Mouse (Mus musculus): Measurements from ENCODE around the gene Med14. TPM values are rescaled to one million over a fixed set of nuclear protein-coding genes. Genes with fewer than 3 reads are reported as not detected.

Gene Med14
- polyA plus RNA-seq, 1 experiment = 8.8 TPM

- Histone ChIP-seq H3K4me3 (ENCODE audit: insufficient read depth, low read depth, low read length) (no peak overlapping the region), H3K27ac (replicated peaks; ENCODE audit: low read depth, low read length) (no peak overlapping the region), H3K4me1 (ENCODE audit: control insufficient read depth, insufficient read depth, insufficient read length, low read length) (no peaks in the 10 kb centered on the region)
Observed at GRCm38 (mm10) chrX:12746729-12747128, 15.1 kb downstream of the Med14 start.

- H3K27ac ChIP-seq (replicated peaks; ENCODE audit: low read depth, low read length) = no peak overlapping the region
- H3K4me3 ChIP-seq (ENCODE audit: insufficient read depth, low read depth, low read length) = no peak overlapping the region
- H3K4me1 ChIP-seq (ENCODE audit: control insufficient read depth, insufficient read depth, insufficient read length, low read length) = no peaks in the 10 kb centered on the region
Observed at GRCm38 (mm10) chrX:12740396-12740795, 21.5 kb downstream of the Med14 start.

DNA sequence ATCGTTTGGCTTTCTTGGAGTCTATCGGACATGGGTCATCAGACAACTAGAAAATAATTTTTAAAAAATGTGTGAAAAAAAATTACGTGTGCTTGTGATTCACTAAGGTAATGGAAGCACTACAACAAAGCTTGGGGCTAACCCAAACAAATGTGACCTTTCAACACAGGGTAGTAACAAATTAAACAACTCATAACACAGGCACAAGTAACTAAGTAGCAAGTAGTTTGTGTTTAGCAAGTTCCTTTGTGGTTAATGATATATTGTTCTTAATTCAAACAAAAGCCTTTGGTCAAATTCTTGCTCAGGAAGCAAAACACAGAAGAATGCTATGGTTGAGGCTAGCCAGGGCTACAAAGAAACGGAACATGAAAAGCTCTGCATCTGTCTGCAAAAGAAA lies 45.8 kb downstream of the Med14 start:
- Histone ChIP-seq H3K27ac (replicated peaks; ENCODE audit: low read depth, low read length) (no peak overlapping the region), H3K4me3 (ENCODE audit: insufficient read depth, low read depth, low read length) (no peak overlapping the region), H3K4me1 (ENCODE audit: control insufficient read depth, insufficient read depth, insufficient read length, low read length) (no peaks in the 10 kb centered on the region)

- H3K27ac ChIP-seq (replicated peaks; ENCODE audit: low read depth, low read length) = peak overlapping the region; percentile 37; the same call in 1 of the 2 replicates
Observed at GRCm38 (mm10) chrX:12713796-12714195, 48.1 kb downstream of the Med14 start.

DNA sequence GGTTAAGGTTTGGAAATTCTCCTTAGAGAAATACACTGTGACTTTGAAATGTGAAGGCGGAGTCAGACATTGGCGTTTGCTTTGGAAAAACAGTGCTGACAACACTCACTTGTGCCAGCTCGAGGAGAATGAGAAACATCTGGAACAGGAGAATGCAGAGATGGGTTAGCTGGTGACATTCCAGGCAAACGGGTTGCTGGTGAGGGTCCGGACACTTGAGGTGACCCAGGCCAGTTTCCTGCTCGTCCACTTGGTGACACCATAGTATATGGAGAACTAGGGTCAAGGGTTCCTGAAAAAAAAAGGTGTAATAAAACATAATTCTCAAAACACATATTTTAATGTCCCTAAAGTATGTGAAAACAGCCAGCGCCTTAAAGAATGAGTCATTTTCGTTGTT lies 75.0 kb downstream of the Med14 start:
- Histone ChIP-seq H3K27ac (replicated peaks; ENCODE audit: low read depth, low read length) (peak overlapping the region; percentile 52; the same call in 1 of the 2 replicates), H3K4me3 (ENCODE audit: insufficient read depth, low read depth, low read length) (no peak overlapping the region), H3K4me1 (ENCODE audit: control insufficient read depth, insufficient read depth, insufficient read length, low read length) (no peaks in the 10 kb centered on the region)

More at GRCm38 (mm10) chrX:12713796-12714195, 48.1 kb downstream of the Med14 start:
- Histone ChIP-seq H3K4me1 (ENCODE audit: control insufficient read depth, insufficient read depth, insufficient read length, low read length) (no peaks in the 10 kb centered on the region), H3K4me3 (ENCODE audit: insufficient read depth, low read depth, low read length) (no peak overlapping the region)

GRCm38 (mm10) chrX:12686071-12686470 lies 75.8 kb downstream of the Med14 start:
- no peaks in the 10 kb centered on the region for H3K4me1 ChIP-seq (ENCODE audit: control insufficient read depth, insufficient read depth, insufficient read length, low read length)
- H3K27ac ChIP-seq (replicated peaks; ENCODE audit: low read depth, low read length) = no peak overlapping the region
- no peak overlapping the region for H3K4me3 ChIP-seq (ENCODE audit: insufficient read depth, low read depth, low read length)

DNA sequence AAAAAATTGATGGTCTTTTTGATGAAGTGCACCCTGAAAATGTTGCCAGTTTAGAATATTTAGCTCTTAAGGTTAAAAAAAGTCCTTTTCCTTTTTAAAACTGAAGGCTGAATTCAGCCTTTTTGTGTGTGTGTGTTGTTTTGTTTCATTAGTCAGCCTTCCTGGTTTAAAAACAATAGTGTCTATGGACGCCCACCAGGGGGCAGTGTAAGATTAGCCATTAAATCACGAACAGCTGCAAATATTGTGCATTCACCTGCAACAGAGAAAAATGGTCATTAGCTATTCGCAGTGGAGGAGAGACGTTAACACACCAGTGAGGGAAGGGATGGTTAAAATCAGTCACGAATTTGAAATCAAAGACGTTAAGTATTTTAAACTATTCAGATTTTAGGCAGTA lies 84.5 kb downstream of the Med14 start:
- no peaks in the 10 kb centered on the region for H3K4me1 ChIP-seq (ENCODE audit: control insufficient read depth, insufficient read depth, insufficient read length, low read length)
- H3K4me3 ChIP-seq (ENCODE audit: insufficient read depth, low read depth, low read length) = no peak overlapping the region
- no peak overlapping the region for H3K27ac ChIP-seq (replicated peaks; ENCODE audit: low read depth, low read length)

GRCm38 (mm10) chrX:12673054-12673775 lies 88.7 kb downstream of the Med14 start, which contains the start of gene 1810030O07Rik:
Gene 1810030O07Rik (minus strand): TSS chrX:12673668.
- Histone ChIP-seq H3K4me1 (ENCODE audit: control insufficient read depth, insufficient read depth, insufficient read length, low read length) (no peaks in the 10 kb centered on the region), H3K27ac (replicated peaks; ENCODE audit: low read depth, low read length) (peak within 1 kb of the TSS; percentile 86)

GRCm38 (mm10) chrX:12653879-12654278 lies 108.0 kb downstream of the Med14 start:
- Histone ChIP-seq H3K4me1 (ENCODE audit: control insufficient read depth, insufficient read depth, insufficient read length, low read length) (no peaks in the 10 kb centered on the region), H3K27ac (replicated peaks; ENCODE audit: low read depth, low read length) (no peak overlapping the region), H3K4me3 (ENCODE audit: insufficient read depth, low read depth, low read length) (no peak overlapping the region)

More at GRCm38 (mm10) chrX:12673054-12673775, 88.7 kb downstream of the Med14 start, which contains the start of gene 1810030O07Rik:
- H3K4me3 ChIP-seq (ENCODE audit: insufficient read depth, low read depth, low read length) = peak within 1 kb of the TSS; percentile 96

- no peak overlapping the region for H3K27ac ChIP-seq (replicated peaks; ENCODE audit: low read depth, low read length)
- H3K4me1 ChIP-seq (ENCODE audit: control insufficient read depth, insufficient read depth, insufficient read length, low read length) = no peaks in the 10 kb centered on the region
- no peak overlapping the region for H3K4me3 ChIP-seq (ENCODE audit: insufficient read depth, low read depth, low read length)
Observed at GRCm38 (mm10) chrX:12651906-12652305, 110.0 kb downstream of the Med14 start.

DNA sequence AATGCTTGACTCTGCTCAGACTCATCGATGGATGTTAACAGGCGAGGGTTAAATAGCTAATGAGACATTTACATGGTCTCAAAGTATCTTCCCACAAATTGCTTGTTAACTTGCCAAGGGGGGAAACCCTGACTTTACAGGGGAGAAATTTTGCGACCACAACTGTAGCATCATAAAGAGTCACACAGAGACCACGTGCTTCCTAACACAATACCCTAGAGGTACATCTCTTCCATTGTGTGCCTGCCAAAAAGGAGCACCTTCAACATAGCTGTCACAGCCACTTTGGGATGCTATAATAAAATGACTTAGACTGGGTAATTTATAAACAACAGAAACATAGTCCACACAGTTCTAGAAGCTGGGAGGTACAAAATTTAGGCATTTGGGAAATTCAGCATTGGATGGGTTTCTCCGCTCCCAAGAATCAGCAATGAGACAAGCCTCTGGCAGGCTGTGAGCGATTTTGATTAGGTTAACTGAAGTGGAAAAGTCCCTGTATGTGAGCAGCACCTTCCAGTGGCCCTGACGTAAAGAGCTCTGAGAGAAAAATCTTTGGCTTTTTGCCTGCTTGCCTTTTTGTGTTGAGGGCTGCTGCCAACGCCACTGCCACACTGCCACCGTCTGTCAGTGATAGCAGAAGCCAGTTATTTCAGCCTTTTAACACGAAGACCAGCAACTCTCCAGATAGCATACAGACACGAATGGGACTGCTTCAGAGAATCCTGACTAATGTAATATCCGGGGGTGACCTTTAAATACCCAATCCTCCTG lies 116.2 kb downstream of the Med14 start:
- no peak overlapping the region for H3K27ac ChIP-seq (replicated peaks; ENCODE audit: low read depth, low read length)

GRCm38 (mm10) chrX:12644976-12645375 lies 116.9 kb downstream of the Med14 start:
- no peak overlapping the region for H3K27ac ChIP-seq (replicated peaks; ENCODE audit: low read depth, low read length)
- H3K4me1 ChIP-seq (ENCODE audit: control insufficient read depth, insufficient read depth, insufficient read length, low read length) = no peaks in the 10 kb centered on the region
- H3K4me3 ChIP-seq (ENCODE audit: insufficient read depth, low read depth, low read length) = no peak overlapping the region

More for the DNA sequence above, 116.2 kb downstream of the Med14 start:
- no peak overlapping the region for H3K4me3 ChIP-seq (ENCODE audit: insufficient read depth, low read depth, low read length)
- no peaks in the 10 kb centered on the region for H3K4me1 ChIP-seq (ENCODE audit: control insufficient read depth, insufficient read depth, insufficient read length, low read length)

Other genes starting within 250 kb of the Med14 start
- gene Atp6ap2, start 174.3 kb downstream of the Med14 start, polyA plus RNA-seq (2012; ENCODE audit: insufficient read depth, insufficient read length, missing spikeins) = 23.3 and 29.1 TPM in 2 replicates
- gene 1810030O07Rik, start 88.4 kb downstream of the Med14 start, polyA plus RNA-seq (2012; ENCODE audit: insufficient read depth, insufficient read length, missing spikeins) = 14.7 and 15.0 TPM in 2 replicates

All from brown adipose tissue, adult 24 weeks (tissue).